Mouse (Mus musculus): ENCODE data around the gene Nkx2-3. TPM values are rescaled to one million over a fixed set of nuclear protein-coding genes. Genes with fewer than 3 reads are reported as not detected.

Gene Nkx2-3
- polyA plus RNA-seq (2021; fragmentation: Nextera tagmentation), result not detected in 2 replicates
- long read RNA-seq, experiment 1, result 0 reads
- long read RNA-seq, experiment 2, result 0 reads

GRCm38 (mm10) chr19:43612051-43612450, at the start of gene Nkx2-3:
TSS of gene Nkx2-3 (plus strand) at chr19:43612325.

Small RNA genes within 50 kb of the gene (microRNA-seq; reads per million reads assigned to microRNA genes)
- gene Gm22646, result not detected

Other genes starting within 250 kb of the Nkx2-3 start
- 0.05 and 0.08 TPM in 2 replicates for gene Hpse2, start 224.0 kb upstream of the Nkx2-3 start, polyA plus RNA-seq (2021; fragmentation: Nextera tagmentation)
- gene Cnnm1, start 171.9 kb upstream of the Nkx2-3 start, polyA plus RNA-seq (2021; fragmentation: Nextera tagmentation), result 16.4 TPM in 2 replicates
- gene Got1, start 87.7 kb upstream of the Nkx2-3 start, polyA plus RNA-seq (2021; fragmentation: Nextera tagmentation), result 362 and 411 TPM in 2 replicates
- 3.9 and 4.6 TPM in 2 replicates for gene Slc25a28, start 62.6 kb downstream of the Nkx2-3 start, polyA plus RNA-seq (2021; fragmentation: Nextera tagmentation)
- gene Entpd7, start 77.3 kb downstream of the Nkx2-3 start, polyA plus RNA-seq (2021; fragmentation: Nextera tagmentation), result 4.8 and 5.0 TPM in 2 replicates
- gene Cutc, start 140.7 kb downstream of the Nkx2-3 start, polyA plus RNA-seq (2021; fragmentation: Nextera tagmentation), result 11.2 and 12.1 TPM in 2 replicates
- 2.9 and 5.7 TPM in 2 replicates for gene Cox15, start 140.7 kb downstream of the Nkx2-3 start, polyA plus RNA-seq (2021; fragmentation: Nextera tagmentation)
- gene Abcc2, start 169.9 kb downstream of the Nkx2-3 start, polyA plus RNA-seq (2021; fragmentation: Nextera tagmentation), result 0.01 TPM in 1 of 2 replicates, not detected in the other